Mouse (Mus musculus) adrenal gland, adult 18-20 months (tissue): ENCODE results near the gene Exph5. TPM values are rescaled to one million over a fixed set of nuclear protein-coding genes. Genes with fewer than 3 reads are reported as not detected.

Experiments used
- DNase-seq, 2 experiments: peaks; one replicate each; pipeline ENCODE4 v3.0.0; 2021 to 2022; ENCODE audit warnings: low spot score in 2 of 2
- total RNA-seq, 2 experiments: library from RNA; stranded (reverse); gene quantifications; 1 replicate in 1 of 2; 2 replicates in 1 of 2; pipeline ENCODE4 v1.2.3; 2021

The Exph5 gene
- total RNA-seq, 2 experiments from 2014 or later = 0.13 to 0.20 TPM

- no peak for DNase-seq
Measured at GRCm38 (mm10) chr9:53353161-53353560, 51.7 kb downstream of the Exph5 start.

GRCm38 (mm10) chr9:53356219-53357155 is 55.0 kb downstream of the Exph5 start:
- DNase-seq = no peak

- DNase-seq = no peak
Measured at GRCm38 (mm10) chr9:53371339-53371738, 69.9 kb downstream of the Exph5 start.

- DNase-seq = peak in 1 of 2 experiments; percentile 5
Measured at GRCm38 (mm10) chr9:53375907-53376306, 74.4 kb downstream of the Exph5 start.

- DNase-seq = peak in 1 of 2 experiments; percentile 41
Measured at GRCm38 (mm10) chr9:53376820-53377219, 75.3 kb downstream of the Exph5 start.

GRCm38 (mm10) chr9:53377597-53377996 is 76.1 kb downstream of the Exph5 start:
- DNase-seq = no peak

- DNase-seq = no peak
Measured at GRCm38 (mm10) chr9:53378171-53378570, 76.7 kb downstream of the Exph5 start.

GRCm38 (mm10) chr9:53380595-53380994 is 79.1 kb downstream of the Exph5 start:
- DNase-seq = no peak

GRCm38 (mm10) chr9:53381113-53381615 is 79.7 kb downstream of the Exph5 start:
- no peak for DNase-seq

GRCm38 (mm10) chr9:53383951-53384866 is 82.7 kb downstream of the Exph5 start, which contains the start of gene Kdelc2:
Gene Kdelc2 (plus strand): TSS chr9:53384025.
- DNase-seq = peak; percentile 63 to 78

- DNase-seq = no peak
Measured at GRCm38 (mm10) chr9:53384873-53385272, 83.4 kb downstream of the Exph5 start.

GRCm38 (mm10) chr9:53387431-53387830 is 86.0 kb downstream of the Exph5 start:
- no peak for DNase-seq

- no peak for DNase-seq
Measured at GRCm38 (mm10) chr9:53389109-53389508, 87.6 kb downstream of the Exph5 start.

GRCm38 (mm10) chr9:53390136-53390535 is 88.7 kb downstream of the Exph5 start:
- DNase-seq = no peak

GRCm38 (mm10) chr9:53397685-53398387 is 96.4 kb downstream of the Exph5 start:
- no peak for DNase-seq

GRCm38 (mm10) chr9:53398388-53398700 is 96.9 kb downstream of the Exph5 start:
- DNase-seq = peak; percentile 58 to 66

- DNase-seq = no peak
Measured at GRCm38 (mm10) chr9:53399537-53399936, 98.1 kb downstream of the Exph5 start.

GRCm38 (mm10) chr9:53400696-53401095 is 99.2 kb downstream of the Exph5 start:
- no peak for DNase-seq

- no peak for DNase-seq
Measured at GRCm38 (mm10) chr9:53401146-53401545, 99.7 kb downstream of the Exph5 start.

GRCm38 (mm10) chr9:53402291-53402711 is 100.8 kb downstream of the Exph5 start, which contains the start of gene 4930550C14Rik:
Gene 4930550C14Rik (plus strand): TSS chr9:53402325.
- peak; percentile 30 to 52 for DNase-seq

GRCm38 (mm10) chr9:53402991-53403390 is 101.5 kb downstream of the Exph5 start:
- DNase-seq = no peak
